Mouse (Mus musculus) liver, postnatal 0 days (tissue): ENCODE results near the gene Zfp958. TPM values are rescaled to one million over a fixed set of nuclear protein-coding genes. Genes with fewer than 3 reads are reported as not detected.
A peak's percentile ranks its signal among the peaks of the same experiment; 100 is the strongest.

Experiments used
- ATAC-seq: fragments of 200-750 bp; cut with Nextera tagmentation; 2 replicates; pipeline ENCODE4 v1.8.0; 2017; ENCODE audit warnings: mild to moderate bottlenecking, moderate library complexity
- DNase-seq: peaks from one replicate; pipeline ENCODE4 v3.0.0-alpha.2; 2016
- H3K27ac ChIP-seq: fragments of 300-500 bp; sonication (generic); 2 replicates; pipeline ENCODE4 v1.5.1; 2014; ENCODE audit warnings: antibody characterized with exemption, moderate library complexity, mild to moderate bottlenecking, low read depth
- H3K27me3 ChIP-seq: fragments of 300-500 bp; sonication (generic); 2 replicates; pipeline ENCODE4 v1.6.1; 2014; ENCODE audit warnings: low read length, control low read depth, mixed read lengths; ENCODE audit not compliant: insufficient read depth
- H3K36me3 ChIP-seq: fragments of 300-500 bp; sonication (generic); replicated peaks from 2 replicates; pipeline ENCODE4 v1.6.1; 2014; ENCODE audit warnings: mild to moderate bottlenecking, control low read depth, low read length, moderate library complexity, mixed read lengths; ENCODE audit not compliant: insufficient read depth
- H3K4me1 ChIP-seq: fragments of 300-500 bp; sonication (generic); 2 replicates; pipeline ENCODE4 v1.6.1; 2014; ENCODE audit warnings: antibody characterized with exemption, mild to moderate bottlenecking, control low read depth; ENCODE audit not compliant: insufficient read depth
- H3K4me2 ChIP-seq: fragments of 300-500 bp; sonication (generic); 2 replicates; pipeline ENCODE4 v1.6.1; 2014; ENCODE audit warnings: low read depth, mild to moderate bottlenecking, low read length, moderate library complexity, mixed read lengths
- H3K4me3 ChIP-seq: fragments of 300-500 bp; sonication (generic); 2 replicates; pipeline ENCODE4 v1.5.1; 2014; ENCODE audit warnings: low read depth, low read length
- H3K9ac ChIP-seq: fragments of 300-500 bp; sonication (generic); replicated peaks from 2 replicates; pipeline ENCODE4 v1.6.1; 2014; ENCODE audit warnings: mild to moderate bottlenecking, moderate library complexity
- H3K9me3 ChIP-seq: fragments of 300-500 bp; sonication (generic); 2 replicates; pipeline ENCODE4 v1.6.1; 2016; ENCODE audit warnings: mild to moderate bottlenecking, control low read depth, low read length, mixed read lengths
- CTCF ChIP-seq: sonication (generic); IDR thresholded peaks from 2 replicates; pipeline ENCODE4 v1.5.1; 2016; ENCODE audit warnings: antibody characterized with exemption, low read depth
- EP300 ChIP-seq: IDR thresholded peaks from 2 replicates; pipeline ENCODE4 v1.6.1; 2016; ENCODE audit warnings: antibody characterized with exemption, low read depth, mild to moderate bottlenecking
- WGBS: fragments of 180-500 bp; shearing (Covaris S2); extraction: QIAGEN DNeasy Blood & Tissue Kit; methylation state at CpG from one replicate; pipeline ENCODE4 v1.1.7; 2014; ENCODE audit not compliant: insufficient replicate concordance; 5-methylcytosine and 5-hydroxymethylcytosine counted together
- polyA plus RNA-seq: library from polyadenylated mRNA; unstranded; fragments of >200 nt; fragmentation: Nextera tagmentation; extraction: Ambion mirVana; gene quantifications from 2 replicates; pipeline ENCODE4 v1.2.1, GENCODE M21; 2015

The Zfp958 gene
- polyA plus RNA-seq, 1 experiment from 2014 or later = 4.2 TPM

GRCm38 (mm10) chr8:4675191-4676003, 62.4 kb downstream of the Zfp958 start:
- 79% methylated on average over 17 of the region's 17 CpGs for WGBS

GRCm38 (mm10) chr8:4676586-4676985, 63.6 kb downstream of the Zfp958 start:
- Histone ChIP-seq H3K36me3 (no peaks in the 10 kb centered on the region), H3K4me1 (no peaks in the 10 kb centered on the region), H3K9me3 (peaks cover 10% of the 10 kb centered on the region; the same call in 1 of the 2 replicates), H3K27me3 (no peaks in the 10 kb centered on the region), H3K4me2 (peak overlapping the region; percentile 72), H3K4me3 (peak overlapping the region; percentile 59), H3K9ac (no peak overlapping the region), H3K27ac (no peak overlapping the region)
- no peak for TF ChIP-seq EP300
- no peak for TF ChIP-seq CTCF
- no peak for ATAC-seq
- 75% methylated on average over 7 of the region's 7 CpGs for WGBS
- no peak for DNase-seq

More at GRCm38 (mm10) chr8:4675191-4676003, 62.4 kb downstream of the Zfp958 start:
- Histone ChIP-seq H3K9me3 (peaks cover 10% of the 10 kb centered on the region; the same call in 1 of the 2 replicates), H3K4me2 (no peak overlapping the region), H3K4me3 (no peak overlapping the region), H3K4me1 (no peaks in the 10 kb centered on the region), H3K27ac (no peak overlapping the region), H3K9ac (no peak overlapping the region), H3K27me3 (no peaks in the 10 kb centered on the region), H3K36me3 (no peaks in the 10 kb centered on the region)
- TF ChIP-seq EP300 (no peak), CTCF (no peak)
- ATAC-seq (no peak), DNase-seq (no peak)

GRCm38 (mm10) chr8:4677265-4678217, 64.6 kb downstream of the Zfp958 start:
- DNase-seq (peak; percentile 96), ATAC-seq (peak; percentile 89)
- Histone ChIP-seq H3K4me3 (peak overlapping the region; percentile 59), H3K9ac (peak overlapping the region; percentile 66), H3K27me3 (no peaks in the 10 kb centered on the region), H3K4me1 (no peaks in the 10 kb centered on the region), H3K27ac (peak overlapping the region; percentile 93), H3K36me3 (no peaks in the 10 kb centered on the region), H3K9me3 (peaks cover 10% of the 10 kb centered on the region; the same call in 1 of the 2 replicates), H3K4me2 (peak overlapping the region; percentile 72)
- WGBS = under 1% methylated on average over 72 of the region's 72 CpGs
- TF ChIP-seq EP300 = peak; percentile 51; the same call in 1 of the 2 replicates
- TF ChIP-seq CTCF = peak; percentile 8; the same call in 1 of the 2 replicates

GRCm38 (mm10) chr8:4678218-4678907, 65.4 kb downstream of the Zfp958 start:
- Histone ChIP-seq H3K4me1 (no peaks in the 10 kb centered on the region), H3K27ac (peak overlapping the region; percentile 93), H3K9ac (peak overlapping the region; percentile 66), H3K36me3 (no peaks in the 10 kb centered on the region), H3K4me3 (peak overlapping the region; percentile 59), H3K27me3 (no peaks in the 10 kb centered on the region), H3K4me2 (peak overlapping the region; percentile 72), H3K9me3 (peaks cover 10% of the 10 kb centered on the region; the same call in 1 of the 2 replicates)
- ATAC-seq (peak; percentile 59), DNase-seq (peak; percentile 92)
- TF ChIP-seq EP300 (no peak; the same call in 1 of the 2 replicates), CTCF (no peak)
- under 1% methylated on average over 37 of the region's 37 CpGs for WGBS

GRCm38 (mm10) chr8:4678908-4679545, 66.1 kb downstream of the Zfp958 start:
- no peak overlapping the region for H3K9ac ChIP-seq
- H3K4me2 ChIP-seq = peak overlapping the region; percentile 72
- H3K36me3 ChIP-seq = no peaks in the 10 kb centered on the region
- no peak for TF ChIP-seq CTCF
- no peak for TF ChIP-seq EP300
- 80% methylated on average over 8 of the region's 8 CpGs for WGBS
- peak overlapping the region; percentile 59 for H3K4me3 ChIP-seq
- DNase-seq = peak; percentile 18
- H3K27me3 ChIP-seq = no peaks in the 10 kb centered on the region
- ATAC-seq = no peak
- peak overlapping the region; percentile 93 for H3K27ac ChIP-seq
- H3K4me1 ChIP-seq = no peaks in the 10 kb centered on the region
- H3K9me3 ChIP-seq = peaks cover 10% of the 10 kb centered on the region; the same call in 1 of the 2 replicates
